ENCODE assay signal across 8 mouse cellular contexts in the genomic region with DNA sequence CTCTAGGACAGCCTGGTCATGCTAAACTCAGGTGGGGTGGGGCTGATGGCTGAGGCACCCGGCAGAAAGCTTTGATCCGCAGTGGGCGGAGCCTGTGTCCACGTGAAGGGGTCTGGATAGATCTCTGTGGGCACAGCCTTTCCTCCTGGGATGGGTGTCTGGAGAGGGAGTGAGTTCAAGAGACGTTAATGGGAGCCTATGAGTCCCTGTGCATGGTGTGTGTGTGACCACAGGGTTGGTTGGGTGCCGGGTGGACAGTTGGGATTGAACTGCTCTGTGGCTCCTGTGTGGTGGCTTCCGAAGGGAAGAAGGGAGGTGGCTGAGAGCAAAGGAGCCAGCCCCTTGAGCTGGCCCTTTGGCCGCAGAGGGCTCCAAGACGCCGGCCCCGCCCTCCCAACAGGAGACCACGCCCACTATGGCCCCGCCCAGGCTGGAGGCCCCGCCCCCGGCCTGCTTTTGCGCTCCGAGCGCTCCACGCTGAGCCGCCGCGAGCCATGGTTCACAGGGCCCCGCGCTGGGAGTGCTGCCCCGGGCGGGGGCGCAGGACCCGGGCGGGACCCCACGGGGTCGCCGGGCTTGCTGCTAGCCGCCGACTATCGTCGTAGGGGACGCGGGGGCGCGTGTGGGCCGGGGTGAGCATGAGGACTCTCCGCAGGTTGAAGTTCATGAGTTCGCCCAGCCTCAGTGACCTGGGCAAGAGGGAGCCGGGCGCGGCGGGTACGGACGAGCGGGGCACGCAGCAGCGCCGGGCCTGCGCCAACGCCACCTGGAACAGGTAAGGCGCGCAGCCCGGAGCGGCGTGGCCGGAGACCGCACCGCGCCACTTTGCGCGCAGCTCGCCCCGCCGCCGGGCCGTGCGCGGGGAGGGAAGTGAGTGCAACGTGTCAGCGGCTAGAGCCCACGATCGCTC. TPM values are rescaled to one million over a fixed set of nuclear protein-coding genes. Genes with fewer than 3 reads are reported as not detected.
DNase-seq lines count a peak whose midpoint lies in the region; ATAC-seq and TF ChIP-seq lines count a peak whose summit lies in the region.

No protein-coding gene starts in this region.

- peak overlapping the region; percentile 96 for H3K9ac ChIP-seq in intestine, postnatal 0 days (ENCODE audit: low read depth, low read length)
- peak overlapping the region; percentile 45 for H3K9ac ChIP-seq in liver, embryonic 14.5 days (replicated peaks)
- H3K9ac ChIP-seq in neural tube, embryonic 11.5 days (ENCODE audit: low read length) = peak overlapping the region; percentile 54

- no peak overlapping the region for H3K27ac ChIP-seq in layer of hippocampus, adult 2 months
- peak overlapping the region; percentile 94 for H3K27ac ChIP-seq in intestine, postnatal 0 days (ENCODE audit: low read depth, low read length)
- H3K27ac ChIP-seq in liver, embryonic 14.5 days = no peak overlapping the region
- peak overlapping the region; percentile 41; the same call in 1 of the 2 replicates for H3K27ac ChIP-seq in neural tube, embryonic 11.5 days (ENCODE audit: low read depth, low read length)

- ATAC-seq in intestine, postnatal 0 days = peak; percentile 80
- peak; percentile 74 for ATAC-seq in liver, embryonic 14.5 days (ENCODE audit: insufficient read depth)
- peak; percentile 75 for ATAC-seq in neural tube, embryonic 11.5 days (ENCODE audit: insufficient read depth, low FRiP score, low TSS enrichment)

- H3K4me3 ChIP-seq in layer of hippocampus, adult 2 months = peak overlapping the region; percentile 57
- peak overlapping the region; percentile 82 for H3K4me3 ChIP-seq in intestine, postnatal 0 days (ENCODE audit: low read depth, low read length)
- peak overlapping the region; percentile 37 to 58 for H3K4me3 ChIP-seq in liver, embryonic 14.5 days (ENCODE audit: insufficient read depth in 1 of 2, low read depth in 2 of 2, low read length in 2 of 2)
- H3K4me3 ChIP-seq in neural tube, embryonic 11.5 days (ENCODE audit: low read depth, low read length) = peak overlapping the region; percentile 60

- H3K4me1 ChIP-seq in intestine, postnatal 0 days (replicated peaks; ENCODE audit: control insufficient read depth, insufficient read depth, low read length) = peaks cover 12% of the 10 kb centered on the region
- peaks cover 0 to 5% of the 10 kb centered on the region in 2 experiments; a peak in 1 of 4 replicates for H3K4me1 ChIP-seq in liver, embryonic 14.5 days (replicated peaks; ENCODE audit: control insufficient read depth in 2 of 2, insufficient read depth in 2 of 2, low read length in 1 of 2)
- peaks cover 3% of the 10 kb centered on the region for H3K4me1 ChIP-seq in neural tube, embryonic 11.5 days (ENCODE audit: control insufficient read depth, insufficient read depth, low read length)

- WGBS in intestine, postnatal 0 days = 1% methylated on average over 48 of the region's 77 CpGs
- under 1% methylated on average over 59 of the region's 77 CpGs for WGBS in liver, embryonic 14.5 days (ENCODE audit: insufficient replicate concordance)
- WGBS in neural tube, embryonic 11.5 days = under 1% methylated on average over 60 of the region's 77 CpGs

- no peak for TF ChIP-seq EP300 in liver, embryonic 14.5 days (IDR thresholded peaks at IDR 0.05; ENCODE audit: low read depth)

- peak in 1 of 2 experiments; percentile 68 for DNase-seq in layer of hippocampus, adult 2 months (ENCODE audit: low spot score in 2 of 2)
- no peak for DNase-seq in layer of hippocampus, adult 9-11 months
- DNase-seq in embryo, embryonic 11.5 days (ENCODE audit: low read depth, low spot score) = peak; percentile 65
- DNase-seq in heart, adult 11 months = peak; percentile 99
- peak in 1 of 3 experiments; percentile 41 for DNase-seq in liver, embryonic 14.5 days (ENCODE audit: low read depth in 3 of 3, low spot score in 3 of 3)
- DNase-seq in neural tube, embryonic 11.5 days (ENCODE audit: low spot score) = peak; percentile 88
- DNase-seq in testis, postnatal 10 days (ENCODE audit: low spot score) = peak; percentile 98

- peak overlapping the region; percentile 81 for H3K4me2 ChIP-seq in intestine, postnatal 0 days (replicated peaks; ENCODE audit: low read depth)
- peak overlapping the region; percentile 70 for H3K4me2 ChIP-seq in liver, embryonic 14.5 days (ENCODE audit: low read depth)
- peak overlapping the region; percentile 94 for H3K4me2 ChIP-seq in neural tube, embryonic 11.5 days (ENCODE audit: low read depth)

- H3K9me3 ChIP-seq in intestine, postnatal 0 days (ENCODE audit: control insufficient read depth) = no peaks in the 10 kb centered on the region
- H3K9me3 ChIP-seq in liver, embryonic 14.5 days (ENCODE audit: control insufficient read depth, low read length) = no peaks in the 10 kb centered on the region
- no peaks in the 10 kb centered on the region for H3K9me3 ChIP-seq in neural tube, embryonic 11.5 days (ENCODE audit: control insufficient read depth, low read length)

- no peaks in the 10 kb centered on the region for H3K27me3 ChIP-seq in intestine, postnatal 0 days (replicated peaks; ENCODE audit: control insufficient read depth, insufficient read depth, low read length)
- H3K27me3 ChIP-seq in liver, embryonic 14.5 days (ENCODE audit: control insufficient read depth, insufficient read depth, low read length) = no peaks in the 10 kb centered on the region
- H3K27me3 ChIP-seq in neural tube, embryonic 11.5 days (ENCODE audit: control insufficient read depth, insufficient read depth, low read length) = no peaks in the 10 kb centered on the region

- H3K36me3 ChIP-seq in intestine, postnatal 0 days (ENCODE audit: control insufficient read depth, insufficient read depth) = no peaks in the 10 kb centered on the region; the same call in 1 of the 2 replicates
- H3K36me3 ChIP-seq in liver, embryonic 14.5 days (replicated peaks; ENCODE audit: control insufficient read depth, insufficient read depth, low read depth) = no peaks in the 10 kb centered on the region
- no peaks in the 10 kb centered on the region for H3K36me3 ChIP-seq in neural tube, embryonic 11.5 days (ENCODE audit: control insufficient read depth, insufficient read depth, low read length)

- no peak for TF ChIP-seq CTCF in layer of hippocampus, adult 2 months (conservative IDR thresholded peaks at IDR 0.05)
- TF ChIP-seq CTCF in intestine, postnatal 0 days (IDR thresholded peaks at IDR 0.05; ENCODE audit: low read depth) = no peak
- TF ChIP-seq CTCF in liver, embryonic 14.5 days (IDR thresholded peaks at IDR 0.05; ENCODE audit: low read depth) = no peak

RNA-seq across cellular contexts. Expression of a gene that starts 11.4 kb away (rescaled TPM):
- 10 to 100 TPM; 15.5 to 16.9 TPM for total RNA-seq in layer of hippocampus, adult 2 months (2021)
- polyA plus RNA-seq in intestine, postnatal 0 days (2015; fragmentation: Nextera tagmentation; extraction: Ambion mirVana) = 68.5 and 83.0 TPM in 2 replicates
- 5.2 and 6.6 TPM in 2 replicates for polyA plus RNA-seq in liver, embryonic 14.5 days (2012; rRNA removed)
- polyA plus RNA-seq in liver, embryonic 14.5 days (2014; fragmentation: Nextera tagmentation; extraction: Ambion mirVana) = 3.0 and 3.7 TPM in 2 replicates
- 17.5 and 19.3 TPM in 2 replicates for polyA plus RNA-seq in neural tube, embryonic 11.5 days (2014; fragmentation: Nextera tagmentation; extraction: Ambion mirVana)

RNA-seq across cellular contexts. Expression of a gene that starts 39.1 kb away (rescaled TPM):
- total RNA-seq in layer of hippocampus, adult 2 months (2021) = under 1 TPM in 1 of 2 experiments, not detected in 1; 0.64 TPM
- 10.6 and 11.2 TPM in 2 replicates for polyA plus RNA-seq in intestine, postnatal 0 days (2015; fragmentation: Nextera tagmentation; extraction: Ambion mirVana)
- polyA plus RNA-seq in liver, embryonic 14.5 days (2012; rRNA removed) = 0.29 and 0.36 TPM in 2 replicates
- 0.22 and 0.32 TPM in 2 replicates for polyA plus RNA-seq in liver, embryonic 14.5 days (2014; fragmentation: Nextera tagmentation; extraction: Ambion mirVana)
- 3.0 and 4.9 TPM in 2 replicates for polyA plus RNA-seq in neural tube, embryonic 11.5 days (2014; fragmentation: Nextera tagmentation; extraction: Ambion mirVana)

Comparison
In these comparisons a context has a peak if more than half of its experiments do, and no peak if none do; other contexts are left out.
1. H3K27ac ChIP-seq: peak in intestine, postnatal 0 days (single experiment) and neural tube, embryonic 11.5 days (single experiment); none in layer of hippocampus, adult 2 months (single experiment) and liver, embryonic 14.5 days (single experiment).
2. H3K9ac ChIP-seq: peak in every context shown above with its lines; median percentile 96 in intestine, postnatal 0 days; 54 in neural tube, embryonic 11.5 days; 45 in liver, embryonic 14.5 days.
3. Peak in every context shown above with its lines, with median percentiles within 50 percentile points of each other: H3K4me3 ChIP-seq, ATAC-seq and H3K4me2 ChIP-seq.